Mouse (Mus musculus) liver, adult 2 months (tissue): Measurements from ENCODE around the gene Ang5. TPM values are rescaled to one million over a fixed set of nuclear protein-coding genes. Genes with fewer than 3 reads are reported as not detected.
"Not testable (repeated sequence)": the region's sequence is repeated elsewhere in the genome, so short reads cannot be mapped to it uniquely, and the experiment has no call there.

Experiments
- DNase-seq: peaks from one replicate; pipeline ENCODE4 v3.0.0-alpha.2; 2011; ENCODE audit warnings: low read depth, low spot score; ENCODE audit errors: extremely low read depth
- H3K27ac ChIP-seq: fragments of 200-500 bp; replicated peaks from 2 replicates; pipeline ENCODE4 v1.5.1; 2012; ENCODE audit warnings: low read depth, mild to moderate bottlenecking, control low read depth, inconsistent platforms, low read length; ENCODE audit not compliant: insufficient read depth
- H3K27me3 ChIP-seq: fragments of 200-500 bp; 2 replicates; pipeline ENCODE4 v1.6.1; 2012; ENCODE audit warnings: mild to moderate bottlenecking, moderate library complexity, low read length, inconsistent platforms; ENCODE audit not compliant: control insufficient read depth, insufficient read depth
- H3K36me3 ChIP-seq: fragments of 200-500 bp; 2 replicates; pipeline ENCODE4 v1.6.1; 2012; ENCODE audit warnings: low read length, inconsistent platforms; ENCODE audit not compliant: control insufficient read depth, insufficient read depth
- H3K4me1 ChIP-seq: fragments of 200-500 bp; 2 replicates; pipeline ENCODE4 v1.6.1; 2011; ENCODE audit warnings: low read length; ENCODE audit not compliant: control insufficient read depth, insufficient read depth
- H3K4me3 ChIP-seq: fragments of 200-500 bp; 2 replicates; pipeline ENCODE4 v1.5.1; 2011; ENCODE audit warnings: low read depth, mild to moderate bottlenecking, control low read depth, low read length, moderate library complexity; ENCODE audit not compliant: insufficient read depth
- H3K79me2 ChIP-seq: fragments of 200-500 bp; 2 replicates; pipeline ENCODE4 v1.6.1; 2012; ENCODE audit warnings: inconsistent platforms, mild to moderate bottlenecking, low read length, moderate library complexity; ENCODE audit not compliant: control insufficient read depth, insufficient read depth
- H3K9ac ChIP-seq: fragments of 200-500 bp; 2 replicates; pipeline ENCODE4 v1.6.1; 2012; ENCODE audit warnings: low read depth, mild to moderate bottlenecking, control low read depth, inconsistent platforms, low read length
- CTCF ChIP-seq: fragments of 200-500 bp; IDR thresholded peaks from 2 replicates; pipeline ENCODE4 v1.5.1; 2011; ENCODE audit warnings: low read depth, low read length, control low read depth
- WGBS: fragments of 180-500 bp; shearing (Covaris S2); methylation state at CpG from one replicate; pipeline ENCODE4 v1.1.7; 2018; 5-methylcytosine and 5-hydroxymethylcytosine counted together
- polyA plus RNA-seq: library from polyadenylated mRNA; depleted of rRNA; stranded (reverse); fragments of >200 nt; gene quantifications from 2 replicates; pipeline ENCODE4 v1.2.3, GENCODE M21; 2012; rRNA removed
- total RNA-seq: library from RNA; depleted of rRNA; stranded (reverse); fragments of >200 nt; gene quantifications from 2 replicates; pipeline ENCODE4 v1.2.3, GENCODE M21; 2014; rRNA removed

Ang5 gene
- total RNA-seq (not detected in 2 replicates), polyA plus RNA-seq (not detected in 2 replicates)

- not testable (repeated sequence) for H3K4me1 ChIP-seq, H3K27ac ChIP-seq, H3K36me3 ChIP-seq, H3K9ac ChIP-seq, DNase-seq, H3K27me3 ChIP-seq, H3K79me2 ChIP-seq, H3K4me3 ChIP-seq
- no CpG with 5 or more reads among the region's 2 CpGs for WGBS
Observed at GRCm38 (mm10) chr14:43956769-43957168, at the start of gene Ang5. TSS of gene Ang5 (plus strand) at chr14:43957069.

- H3K9ac ChIP-seq, H3K27me3 ChIP-seq, H3K27ac ChIP-seq, H3K4me3 ChIP-seq, H3K36me3 ChIP-seq, H3K79me2 ChIP-seq, H3K4me1 ChIP-seq, DNase-seq: not testable (repeated sequence)
Observed at GRCm38 (mm10) chr14:43918214-43918613, 38.7 kb upstream of the Ang5 start.

- H3K4me3 ChIP-seq, H3K36me3 ChIP-seq, H3K79me2 ChIP-seq, DNase-seq, H3K9ac ChIP-seq, H3K27me3 ChIP-seq, H3K4me1 ChIP-seq, H3K27ac ChIP-seq: not testable (repeated sequence)
- 73% methylated on average over 3 of the region's 3 CpGs for WGBS
Observed at GRCm38 (mm10) chr14:43923459-43923858, 33.4 kb upstream of the Ang5 start, which contains the start of gene Ear10. TSS of gene Ear10 (minus strand) at chr14:43923559.

GRCm38 (mm10) chr14:43924688-43925403 lies 32.0 kb upstream of the Ang5 start, which contains the start of gene Gm8113:
TSS of gene Gm8113 (plus strand) at chr14:43925390.
- peak within 1 kb of the TSS; percentile 32; the same call in 1 of the 2 replicates for H3K9ac ChIP-seq
- DNase-seq: peak; percentile 38
- peak within 1 kb of the TSS; percentile 49 for H3K4me3 ChIP-seq
- not testable (repeated sequence) for H3K79me2 ChIP-seq, H3K27me3 ChIP-seq, H3K36me3 ChIP-seq, H3K27ac ChIP-seq, H3K4me1 ChIP-seq
- 10% methylated on average over 10 of the region's 10 CpGs for WGBS
- TF ChIP-seq CTCF: peak; percentile 79

GRCm38 (mm10) chr14:43925404-43925950 lies 31.4 kb upstream of the Ang5 start:
- DNase-seq: peak; percentile 34

GRCm38 (mm10) chr14:43932991-43933390 lies 23.9 kb upstream of the Ang5 start:
- 16% methylated on average over 8 of the region's 8 CpGs for WGBS
- TF ChIP-seq CTCF: peak; percentile 43

More at GRCm38 (mm10) chr14:43925404-43925950, 31.4 kb upstream of the Ang5 start:
- Histone ChIP-seq H3K4me3 (peak overlapping the region; percentile 49), H3K9ac (peak overlapping the region; percentile 32; the same call in 1 of the 2 replicates)
- not testable (repeated sequence) for H3K4me1 ChIP-seq, H3K36me3 ChIP-seq, H3K27me3 ChIP-seq, H3K79me2 ChIP-seq, H3K27ac ChIP-seq
- 5% methylated on average over 21 of the region's 21 CpGs for WGBS

GRCm38 (mm10) chr14:43933399-43933798 lies 23.5 kb upstream of the Ang5 start:
- H3K9ac ChIP-seq, H3K79me2 ChIP-seq, H3K4me1 ChIP-seq, H3K27me3 ChIP-seq, H3K4me3 ChIP-seq, DNase-seq, H3K36me3 ChIP-seq, H3K27ac ChIP-seq: not testable (repeated sequence)
- WGBS: 44% methylated on average over 5 of the region's 5 CpGs

More at GRCm38 (mm10) chr14:43932991-43933390, 23.9 kb upstream of the Ang5 start:
- not testable (repeated sequence) for H3K27ac ChIP-seq, H3K36me3 ChIP-seq, DNase-seq, H3K4me3 ChIP-seq, H3K4me1 ChIP-seq, H3K9ac ChIP-seq, H3K27me3 ChIP-seq, H3K79me2 ChIP-seq

- H3K27me3 ChIP-seq, DNase-seq, H3K79me2 ChIP-seq, H3K36me3 ChIP-seq, H3K4me3 ChIP-seq, H3K4me1 ChIP-seq, H3K27ac ChIP-seq, H3K9ac ChIP-seq: not testable (repeated sequence)
- 27% methylated on average over 2 of the region's 2 CpGs for WGBS
Observed at GRCm38 (mm10) chr14:43953382-43953781, 3.5 kb upstream of the Ang5 start.

GRCm38 (mm10) chr14:43955074-43955473 lies 1.8 kb upstream of the Ang5 start:
- not testable (repeated sequence) for H3K27ac ChIP-seq, H3K27me3 ChIP-seq, H3K79me2 ChIP-seq, H3K4me1 ChIP-seq, H3K36me3 ChIP-seq, H3K9ac ChIP-seq, DNase-seq, H3K4me3 ChIP-seq
- no CpG with 5 or more reads among the region's 1 CpGs for WGBS
